Mouse (Mus musculus) erythroblast, embryonic 14.5 days (primary cell): ENCODE data around the gene Orai3.

Experiments used
- GATA1 ChIP-seq: IDR thresholded peaks from 2 replicates; pipeline ENCODE4 v1.6.1; 2012; ENCODE audit warnings: low read length, inconsistent platforms, mixed read lengths
- TAL1 ChIP-seq: IDR thresholded peaks from 3 replicates; pipeline ENCODE4 v1.6.1; 2012; ENCODE audit warnings: low read length, inconsistent platforms, mixed read lengths

DNA sequence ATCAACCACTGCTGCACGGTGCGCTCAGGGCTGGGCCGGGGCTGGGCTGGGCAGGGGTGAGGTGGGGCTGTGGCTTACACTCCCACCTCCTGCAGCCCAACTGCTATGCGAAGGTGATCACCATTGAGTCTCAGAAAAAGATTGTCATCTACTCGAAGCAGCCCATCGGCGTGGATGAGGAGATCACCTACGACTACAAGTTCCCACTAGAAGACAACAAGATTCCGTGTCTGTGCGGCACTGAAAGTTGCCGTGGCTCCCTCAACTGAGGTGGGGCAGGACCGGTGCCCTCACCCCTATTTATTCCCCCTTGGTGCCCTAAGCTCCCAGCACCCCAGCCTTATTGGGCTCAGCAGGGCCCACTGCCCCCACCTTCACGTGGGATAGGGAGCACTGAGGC, 29.6 kb downstream of the Orai3 start:
- TF ChIP-seq GATA1: no peak
- TF ChIP-seq TAL1: no peak
